Mouse (Mus musculus): Measurements from ENCODE around the gene Tbc1d16. TPM values are rescaled to one million over a fixed set of nuclear protein-coding genes. Genes with fewer than 3 reads are reported as not detected.
A peak's percentile ranks its signal among the peaks of the same experiment; 100 is the strongest.

Gene Tbc1d16
- polyA plus RNA-seq, 1 experiment, result 1.2 TPM

DNA sequence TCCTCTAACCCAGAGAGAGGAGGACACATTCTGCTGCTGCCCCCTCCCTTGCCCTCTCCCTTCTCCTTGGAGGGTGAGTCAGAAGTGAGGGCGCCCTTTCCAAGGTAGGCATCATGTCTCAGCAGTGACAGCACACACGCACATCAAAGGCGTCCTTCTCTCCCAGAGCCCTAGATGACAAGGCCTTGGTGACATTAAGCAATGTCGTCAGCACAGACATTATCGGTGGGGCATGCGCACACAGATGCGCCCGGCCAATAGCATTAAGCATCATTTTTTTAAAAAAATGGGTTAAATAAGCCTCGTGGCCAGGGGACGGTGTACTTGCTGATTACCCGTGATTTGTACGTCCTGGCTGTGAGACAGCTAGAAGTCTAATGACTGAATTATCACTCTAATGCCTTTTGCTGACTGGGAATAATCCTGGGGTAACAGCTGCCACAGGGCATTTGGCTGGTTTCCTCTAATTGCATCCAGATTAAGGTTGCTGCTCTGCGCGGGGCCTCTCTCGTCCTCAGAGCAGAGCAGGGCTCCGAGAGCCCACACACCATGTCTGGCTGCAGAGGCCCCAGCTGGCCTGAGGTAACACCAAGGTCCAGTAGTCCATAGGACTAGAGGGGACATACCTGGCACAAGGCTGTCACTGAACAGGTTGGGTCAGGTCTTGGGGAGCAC lies 83.4 kb downstream of the Tbc1d16 start:
- peaks cover 3% of the 10 kb centered on the region; the same call in 1 of the 2 replicates for H3K4me1 ChIP-seq (ENCODE audit: control insufficient read depth, insufficient read depth, low read length)
- H3K4me3 ChIP-seq (replicated peaks; ENCODE audit: control insufficient read depth, low read depth, low read length), result no peak overlapping the region
- H3K27ac ChIP-seq (ENCODE audit: control insufficient read depth, insufficient read depth, low read depth, low read length, poor library complexity), result no peak overlapping the region
- TF ChIP-seq CTCF (IDR thresholded peaks at IDR 0.05; ENCODE audit: control insufficient read depth, insufficient read depth, low read length) (no peak), POLR2A (IDR thresholded peaks at IDR 0.05; ENCODE audit: borderline replicate concordance, control insufficient read depth, low read depth, low read length) (no peak)
- 88% methylated on average over 16 of the region's 16 CpGs for WGBS

DNA sequence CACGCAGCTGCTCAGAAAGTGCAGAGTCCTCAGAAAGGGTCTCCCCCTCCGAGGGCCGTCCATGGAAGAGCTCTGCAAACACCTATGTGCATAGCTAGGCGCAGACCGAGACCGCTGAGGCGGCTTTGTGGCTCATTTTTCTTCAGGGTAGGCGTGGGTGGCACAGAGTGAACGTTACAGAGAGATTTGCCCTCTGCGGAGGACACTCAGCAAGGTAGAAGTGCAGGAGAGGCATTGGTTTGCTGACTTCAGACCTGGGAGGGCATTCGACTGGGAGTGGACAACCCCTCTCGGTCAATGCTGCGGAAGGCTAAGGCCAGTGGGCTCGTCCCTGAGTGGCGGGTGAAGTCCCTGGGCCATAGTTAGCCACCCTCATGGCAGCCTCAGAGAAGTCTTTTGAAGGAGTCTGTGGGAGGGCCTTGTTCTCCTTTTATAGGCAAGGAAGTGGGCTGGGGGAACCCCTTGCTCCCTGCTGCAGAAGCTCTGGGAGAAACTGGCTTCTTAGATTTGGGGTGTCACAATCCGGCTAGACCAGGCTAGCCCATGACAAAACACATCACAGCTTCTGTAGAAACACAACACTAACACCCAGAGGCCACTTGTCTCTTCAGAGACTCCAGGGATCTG lies 84.8 kb downstream of the Tbc1d16 start:
- TF ChIP-seq CTCF (IDR thresholded peaks at IDR 0.05; ENCODE audit: control insufficient read depth, insufficient read depth, low read length), result no peak
- TF ChIP-seq POLR2A (IDR thresholded peaks at IDR 0.05; ENCODE audit: borderline replicate concordance, control insufficient read depth, low read depth, low read length), result no peak
- Histone ChIP-seq H3K4me1 (ENCODE audit: control insufficient read depth, insufficient read depth, low read length) (peaks cover 1% of the 10 kb centered on the region; the same call in 1 of the 2 replicates), H3K27ac (ENCODE audit: control insufficient read depth, insufficient read depth, low read depth, low read length, poor library complexity) (no peak overlapping the region), H3K4me3 (replicated peaks; ENCODE audit: control insufficient read depth, low read depth, low read length) (no peak overlapping the region)
- 81% methylated on average over 16 of the region's 16 CpGs for WGBS

- peaks cover 1% of the 10 kb centered on the region; the same call in 1 of the 2 replicates for H3K4me1 ChIP-seq (ENCODE audit: control insufficient read depth, insufficient read depth, low read length)
- H3K4me3 ChIP-seq (replicated peaks; ENCODE audit: control insufficient read depth, low read depth, low read length), result no peak overlapping the region
- 85% methylated on average over 8 of the region's 8 CpGs for WGBS
- no peak overlapping the region for H3K27ac ChIP-seq (ENCODE audit: control insufficient read depth, insufficient read depth, low read depth, low read length, poor library complexity)
- TF ChIP-seq POLR2A (IDR thresholded peaks at IDR 0.05; ENCODE audit: borderline replicate concordance, control insufficient read depth, low read depth, low read length) (no peak), CTCF (IDR thresholded peaks at IDR 0.05; ENCODE audit: control insufficient read depth, insufficient read depth, low read length) (no peak)
Observed at GRCm38 (mm10) chr11:119142615-119143014, 85.7 kb downstream of the Tbc1d16 start.

DNA sequence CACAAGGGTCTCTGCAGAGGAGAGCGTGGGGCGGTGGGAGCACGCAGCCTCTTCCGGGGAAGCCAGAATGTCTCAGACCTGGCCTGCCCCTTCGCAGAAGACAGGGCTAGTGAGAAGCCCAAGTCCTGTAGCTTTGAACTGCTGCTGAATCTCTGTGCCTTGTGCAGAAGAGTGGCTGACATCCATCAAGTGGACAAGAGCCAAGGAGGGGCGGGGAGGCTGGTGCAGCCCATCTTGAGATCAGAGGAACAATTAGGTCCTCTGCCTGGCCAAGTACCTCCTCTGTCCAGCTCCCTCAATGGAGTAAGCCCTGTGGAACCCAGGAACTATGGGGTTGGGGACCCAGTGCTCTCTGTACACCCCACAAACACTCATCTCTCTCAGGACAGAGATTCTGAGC lies 89.3 kb downstream of the Tbc1d16 start:
- Histone ChIP-seq H3K4me3 (replicated peaks; ENCODE audit: control insufficient read depth, low read depth, low read length) (no peak overlapping the region), H3K27ac (ENCODE audit: control insufficient read depth, insufficient read depth, low read depth, low read length, poor library complexity) (no peak overlapping the region), H3K4me1 (ENCODE audit: control insufficient read depth, insufficient read depth, low read length) (no peaks in the 10 kb centered on the region; the same call in 1 of the 2 replicates)
- TF ChIP-seq CTCF (IDR thresholded peaks at IDR 0.05; ENCODE audit: control insufficient read depth, insufficient read depth, low read length) (no peak), POLR2A (IDR thresholded peaks at IDR 0.05; ENCODE audit: borderline replicate concordance, control insufficient read depth, low read depth, low read length) (no peak)
- WGBS, result 90% methylated on average over 6 of the region's 6 CpGs

DNA sequence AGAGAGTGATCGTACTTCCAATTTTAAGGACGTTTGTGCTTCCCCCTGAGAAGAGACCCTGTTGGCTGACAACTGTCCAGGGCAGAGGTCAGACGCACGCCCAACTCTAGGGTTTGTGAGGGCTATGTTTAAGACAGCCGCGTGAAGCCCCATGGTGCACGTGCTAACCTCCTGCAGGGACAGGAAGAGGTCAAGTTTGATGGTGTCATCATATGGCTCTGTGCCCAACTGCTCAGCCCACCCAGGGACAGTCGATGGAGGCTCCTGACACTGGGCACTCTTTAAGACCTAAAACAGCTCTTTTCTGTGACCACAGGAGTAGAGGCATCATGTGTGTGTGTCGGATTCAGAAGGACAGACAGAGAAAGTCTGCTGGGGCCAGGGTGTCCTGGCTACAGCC lies 90.1 kb downstream of the Tbc1d16 start:
- Histone ChIP-seq H3K27ac (ENCODE audit: control insufficient read depth, insufficient read depth, low read depth, low read length, poor library complexity) (no peak overlapping the region), H3K4me1 (ENCODE audit: control insufficient read depth, insufficient read depth, low read length) (no peaks in the 10 kb centered on the region; the same call in 1 of the 2 replicates), H3K4me3 (replicated peaks; ENCODE audit: control insufficient read depth, low read depth, low read length) (no peak overlapping the region)
- TF ChIP-seq POLR2A (IDR thresholded peaks at IDR 0.05; ENCODE audit: borderline replicate concordance, control insufficient read depth, low read depth, low read length), result no peak
- whole genome bisulfite sequencing, result 65% methylated on average over 9 of the region's 9 CpGs

- Histone ChIP-seq H3K27ac (ENCODE audit: control insufficient read depth, insufficient read depth, low read depth, low read length, poor library complexity) (peak overlapping the region; percentile 71), H3K4me1 (ENCODE audit: control insufficient read depth, insufficient read depth, low read length) (no peaks in the 10 kb centered on the region; the same call in 1 of the 2 replicates), H3K4me3 (replicated peaks; ENCODE audit: control insufficient read depth, low read depth, low read length) (no peak overlapping the region)
- no peak for TF ChIP-seq CTCF (IDR thresholded peaks at IDR 0.05; ENCODE audit: control insufficient read depth, insufficient read depth, low read length)
- TF ChIP-seq POLR2A (IDR thresholded peaks at IDR 0.05; ENCODE audit: borderline replicate concordance, control insufficient read depth, low read depth, low read length), result no peak
- WGBS, result 12% methylated on average over 17 of the region's 17 CpGs
Observed at GRCm38 (mm10) chr11:119134586-119134985, 93.7 kb downstream of the Tbc1d16 start.

DNA sequence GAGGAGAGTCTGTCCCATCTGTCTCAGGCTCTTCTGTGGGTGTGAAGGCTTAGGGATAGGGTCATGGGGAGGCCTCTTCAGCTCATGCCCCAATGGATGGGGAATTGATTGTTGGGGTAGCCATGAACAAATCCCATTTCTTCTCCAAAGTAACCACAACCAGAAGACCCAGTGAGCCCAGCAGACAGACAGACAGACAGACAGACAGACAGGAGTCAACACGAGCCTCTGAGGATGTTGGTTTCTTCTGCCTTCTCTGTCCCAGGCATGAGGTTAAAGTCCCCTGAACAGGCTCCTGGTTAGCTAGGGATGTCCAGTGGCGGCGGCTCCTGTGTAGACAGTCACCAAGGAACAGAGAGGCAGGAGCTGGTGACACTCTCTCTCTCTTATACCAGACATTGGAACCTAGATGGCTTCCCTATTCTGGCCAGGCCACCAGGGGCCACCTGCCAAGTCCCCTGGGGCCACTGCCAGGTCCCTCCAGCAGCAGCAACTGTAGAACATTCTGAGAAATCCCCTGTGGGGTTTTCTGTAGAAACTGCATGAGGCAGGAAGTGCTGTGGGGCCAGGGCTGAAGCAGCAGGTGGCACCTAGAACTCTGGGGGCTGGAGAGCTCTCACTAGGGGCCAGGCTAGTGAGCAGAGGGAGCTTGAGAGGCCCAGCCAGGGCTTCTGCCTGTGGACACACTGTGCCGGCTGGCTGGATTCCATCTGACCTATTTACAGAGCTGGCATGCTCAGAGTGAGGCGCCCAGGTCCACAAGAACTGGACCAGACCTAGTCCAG lies 94.7 kb downstream of the Tbc1d16 start:
- TF ChIP-seq CTCF (IDR thresholded peaks at IDR 0.05; ENCODE audit: control insufficient read depth, insufficient read depth, low read length), result no peak
- no peak for TF ChIP-seq POLR2A (IDR thresholded peaks at IDR 0.05; ENCODE audit: borderline replicate concordance, control insufficient read depth, low read depth, low read length)
- 12% methylated on average over 5 of the region's 5 CpGs for WGBS
- Histone ChIP-seq H3K4me3 (replicated peaks; ENCODE audit: control insufficient read depth, low read depth, low read length) (no peak overlapping the region), H3K4me1 (ENCODE audit: control insufficient read depth, insufficient read depth, low read length) (no peaks in the 10 kb centered on the region; the same call in 1 of the 2 replicates), H3K27ac (ENCODE audit: control insufficient read depth, insufficient read depth, low read depth, low read length, poor library complexity) (peak overlapping the region; percentile 71)
